Mouse (Mus musculus): Measurements from ENCODE around the gene Osbpl11.
"Not testable (repeated sequence)": the region's sequence is repeated elsewhere in the genome, so short reads cannot be mapped to it uniquely, and the experiment has no call there.

- not testable (repeated sequence) for TF ChIP-seq TAL1, GATA1 (IDR thresholded peaks at IDR 0.05; ENCODE audit: low read length)
Observed at GRCm38 (mm10) chr16:33139061-33139460, 45.8 kb upstream of the Osbpl11 start.
